Mouse (Mus musculus): ENCODE data around the gene Ankrd33b. TPM values are rescaled to one million over a fixed set of nuclear protein-coding genes. Genes with fewer than 3 reads are reported as not detected.
A peak's percentile ranks its signal among the peaks of the same experiment; 100 is the strongest.

Gene Ankrd33b
- total and polyA plus RNA-seq, 2 experiments from 2014 or later = 5.6 to 12.9 TPM

DNA sequence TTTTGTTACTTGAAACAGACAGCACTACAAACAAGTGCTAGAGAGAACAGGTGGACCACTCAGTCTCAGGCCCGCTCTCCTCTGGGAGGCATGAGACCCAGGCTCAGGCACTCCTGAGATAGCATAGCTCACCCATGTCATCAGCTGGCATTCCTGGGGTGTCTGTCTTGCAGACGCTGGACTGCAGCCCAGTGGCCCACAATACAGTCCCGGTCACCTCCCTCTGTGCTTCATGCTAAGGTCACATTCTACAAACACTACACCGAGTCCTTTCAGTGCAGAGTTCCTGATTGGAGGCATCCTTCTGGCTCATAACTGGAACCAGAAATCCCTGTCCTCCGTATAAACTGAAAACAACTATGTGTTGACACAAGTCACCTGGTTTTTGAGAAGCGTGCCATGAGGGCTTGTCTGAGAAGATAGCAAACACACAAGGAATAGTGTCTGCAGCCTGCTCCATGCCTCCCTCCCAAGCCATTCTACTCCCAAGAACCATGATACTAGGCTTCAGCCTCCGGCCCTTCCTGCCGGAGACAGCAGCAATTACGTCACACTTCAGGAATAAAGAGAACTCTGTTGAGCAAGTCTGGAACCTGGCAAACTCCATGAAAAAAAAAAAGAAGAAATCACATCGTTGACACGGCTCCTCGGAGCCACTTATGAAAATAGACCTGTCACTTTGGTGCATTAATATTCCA, 65.1 kb downstream of the Ankrd33b start:
- peak; percentile 87 for ATAC-seq (ENCODE audit: insufficient read depth, low read depth)
- peak; percentile 80 for DNase-seq (ENCODE audit: low spot score)
- no peak overlapping the region for H3K4me3 ChIP-seq (ENCODE audit: low read depth, low read length)
- H3K36me3 ChIP-seq (replicated peaks; ENCODE audit: control insufficient read depth, insufficient read depth, low read length) = no peaks in the 10 kb centered on the region
- H3K9me3 ChIP-seq (replicated peaks; ENCODE audit: control insufficient read depth, low read length) = no peaks in the 10 kb centered on the region
- no peak overlapping the region for H3K9ac ChIP-seq (replicated peaks; ENCODE audit: low read depth, low read length)
- peaks cover 18% of the 10 kb centered on the region; the same call in 1 of the 2 replicates for H3K4me1 ChIP-seq (ENCODE audit: control insufficient read depth, insufficient read depth)
- H3K27me3 ChIP-seq (ENCODE audit: control insufficient read depth, insufficient read depth, low read length) = no peaks in the 10 kb centered on the region
- H3K4me2 ChIP-seq (ENCODE audit: low read depth, low read length) = peak overlapping the region; percentile 20; the same call in 1 of the 2 replicates
- no peak for TF ChIP-seq CTCF (IDR thresholded peaks at IDR 0.05; ENCODE audit: low read depth)
- no peak for TF ChIP-seq EP300 (IDR thresholded peaks at IDR 0.05; ENCODE audit: low read depth)
- 19% methylated on average over 12 of the region's 12 CpGs for WGBS
- peak overlapping the region; percentile 65 for H3K27ac ChIP-seq (ENCODE audit: low read depth)

DNA sequence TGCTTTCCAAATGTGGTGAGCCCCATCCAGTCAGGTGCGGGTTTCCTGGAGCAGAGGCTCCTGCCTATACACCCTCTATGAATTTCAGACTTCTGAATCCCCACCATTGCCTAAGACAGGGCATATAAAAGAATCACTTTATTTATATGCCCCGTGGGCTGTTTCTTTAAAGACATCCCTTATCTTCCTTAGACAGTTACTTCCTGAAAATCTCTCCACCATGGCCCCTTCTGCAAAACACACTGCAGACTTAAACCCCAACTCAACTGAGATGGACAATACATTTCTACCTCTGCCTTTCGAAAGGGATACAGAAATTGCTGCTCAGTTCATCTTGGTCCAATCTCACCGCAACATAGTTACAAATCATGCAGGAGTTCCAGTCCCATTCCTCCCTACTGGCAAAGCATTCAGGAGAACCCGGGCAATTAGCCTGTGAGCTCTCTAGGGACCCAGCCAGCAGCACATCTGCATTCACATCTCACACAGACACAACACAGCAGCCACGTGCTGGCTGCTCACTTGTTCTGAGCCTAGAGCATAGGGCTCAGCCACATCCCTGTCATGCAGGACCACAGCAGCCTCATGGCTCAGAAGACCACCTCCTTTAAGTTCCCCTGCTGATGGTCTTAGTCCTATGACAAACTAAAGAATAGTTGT, 68.1 kb downstream of the Ankrd33b start:
- no peaks in the 10 kb centered on the region for H3K36me3 ChIP-seq (replicated peaks; ENCODE audit: control insufficient read depth, insufficient read depth, low read length)
- H3K27ac ChIP-seq (ENCODE audit: low read depth) = no peak overlapping the region
- DNase-seq (ENCODE audit: low spot score) (no peak), ATAC-seq (ENCODE audit: insufficient read depth, low read depth) (no peak)
- H3K9ac ChIP-seq (replicated peaks; ENCODE audit: low read depth, low read length) = no peak overlapping the region
- no peak overlapping the region for H3K4me3 ChIP-seq (ENCODE audit: low read depth, low read length)
- TF ChIP-seq CTCF (IDR thresholded peaks at IDR 0.05; ENCODE audit: low read depth) = no peak
- no peak for TF ChIP-seq EP300 (IDR thresholded peaks at IDR 0.05; ENCODE audit: low read depth)
- peaks cover 7% of the 10 kb centered on the region; the same call in 1 of the 2 replicates for H3K27me3 ChIP-seq (ENCODE audit: control insufficient read depth, insufficient read depth, low read length)
- 57% methylated on average over 6 of the region's 6 CpGs for WGBS
- peaks cover 15% of the 10 kb centered on the region; the same call in 1 of the 2 replicates for H3K4me1 ChIP-seq (ENCODE audit: control insufficient read depth, insufficient read depth)
- H3K9me3 ChIP-seq (replicated peaks; ENCODE audit: control insufficient read depth, low read length) = no peaks in the 10 kb centered on the region
- no peak overlapping the region for H3K4me2 ChIP-seq (ENCODE audit: low read depth, low read length)

DNA sequence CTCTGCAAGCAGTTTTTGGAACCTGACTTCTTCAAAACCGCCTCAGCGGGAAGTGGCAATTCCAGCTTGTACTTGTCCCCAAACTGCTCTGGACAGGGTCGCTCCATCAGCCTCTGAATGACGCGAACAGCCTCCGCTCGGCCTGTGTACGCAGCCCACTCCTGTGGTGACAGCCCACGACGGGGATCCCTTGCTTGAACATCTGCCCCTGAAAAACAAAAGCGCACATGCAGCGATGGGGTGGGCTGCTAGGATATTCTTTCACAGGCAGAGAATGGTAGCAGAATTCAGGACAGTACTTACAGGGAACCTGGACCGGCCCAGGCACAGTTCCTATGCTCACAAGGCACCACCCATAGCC, 69.8 kb downstream of the Ankrd33b start:
- peaks cover 7% of the 10 kb centered on the region; the same call in 1 of the 2 replicates for H3K27me3 ChIP-seq (ENCODE audit: control insufficient read depth, insufficient read depth, low read length)
- no peak for TF ChIP-seq EP300 (IDR thresholded peaks at IDR 0.05; ENCODE audit: low read depth)
- TF ChIP-seq CTCF (IDR thresholded peaks at IDR 0.05; ENCODE audit: low read depth) = no peak
- H3K9me3 ChIP-seq (replicated peaks; ENCODE audit: control insufficient read depth, low read length) = no peaks in the 10 kb centered on the region
- ATAC-seq (ENCODE audit: insufficient read depth, low read depth) (no peak), DNase-seq (ENCODE audit: low spot score) (no peak)
- no peak overlapping the region for H3K4me3 ChIP-seq (ENCODE audit: low read depth, low read length)
- 35% methylated on average over 13 of the region's 13 CpGs for WGBS
- H3K36me3 ChIP-seq (replicated peaks; ENCODE audit: control insufficient read depth, insufficient read depth, low read length) = no peaks in the 10 kb centered on the region
- H3K9ac ChIP-seq (replicated peaks; ENCODE audit: low read depth, low read length) = no peak overlapping the region
- H3K4me2 ChIP-seq (ENCODE audit: low read depth, low read length) = no peak overlapping the region; the same call in 1 of the 2 replicates
- H3K4me1 ChIP-seq (ENCODE audit: control insufficient read depth, insufficient read depth) = peaks cover 16% of the 10 kb centered on the region
- no peak overlapping the region for H3K27ac ChIP-seq (ENCODE audit: low read depth)

DNA sequence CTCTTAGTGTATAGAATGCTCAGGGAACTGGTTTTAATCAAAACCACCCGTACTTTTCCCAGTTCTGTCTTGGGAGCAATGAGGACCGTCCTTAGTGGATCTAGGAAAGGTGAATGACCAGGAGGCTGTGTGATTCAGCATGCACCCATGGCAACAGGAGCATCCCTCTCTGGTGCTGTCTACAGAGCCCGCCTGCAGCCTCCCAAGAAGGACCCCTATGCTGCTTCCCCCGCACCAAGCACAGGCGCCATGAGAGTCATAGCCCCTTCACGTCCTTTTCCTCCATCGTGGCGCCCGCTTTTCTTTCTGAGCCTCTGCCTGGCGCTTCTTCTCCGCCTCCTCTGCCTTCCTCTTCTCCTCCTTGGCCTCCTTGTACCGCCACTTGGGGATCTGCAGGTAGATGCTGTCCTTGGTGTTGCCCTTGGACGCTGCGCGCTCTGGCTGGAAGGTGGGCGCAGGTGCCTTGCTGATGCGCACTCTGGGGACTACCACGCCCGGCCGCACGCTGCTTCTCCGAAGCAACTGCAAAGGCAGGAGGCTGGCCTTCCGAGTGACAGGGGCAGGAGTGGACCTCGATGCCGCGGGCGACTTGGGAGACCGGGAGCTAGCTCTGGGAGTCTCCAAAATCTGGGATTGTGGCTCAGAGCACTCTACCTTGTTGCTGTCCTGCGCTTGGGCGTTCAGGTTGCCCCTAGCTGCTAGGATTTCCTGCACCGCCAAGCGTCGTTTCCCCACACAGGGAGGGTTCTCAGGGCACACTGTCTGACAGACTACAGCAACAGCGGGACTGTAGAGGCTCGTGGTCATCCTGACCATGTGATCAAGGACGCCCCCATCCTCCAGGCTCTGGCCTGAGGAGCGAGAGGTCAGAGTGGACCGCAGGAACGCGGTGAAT, 70.4 kb downstream of the Ankrd33b start:
- no peaks in the 10 kb centered on the region for H3K36me3 ChIP-seq (replicated peaks; ENCODE audit: control insufficient read depth, insufficient read depth, low read length)
- TF ChIP-seq EP300 (IDR thresholded peaks at IDR 0.05; ENCODE audit: low read depth) (no peak), CTCF (IDR thresholded peaks at IDR 0.05; ENCODE audit: low read depth) (no peak)
- no peak overlapping the region for H3K9ac ChIP-seq (replicated peaks; ENCODE audit: low read depth, low read length)
- WGBS = 31% methylated on average over 40 of the region's 40 CpGs
- no peak overlapping the region for H3K27ac ChIP-seq (ENCODE audit: low read depth)
- DNase-seq (ENCODE audit: low spot score) = no peak
- H3K4me2 ChIP-seq (ENCODE audit: low read depth, low read length) = no peak overlapping the region; the same call in 1 of the 2 replicates
- ATAC-seq (ENCODE audit: insufficient read depth, low read depth) = no peak
- peaks cover 7% of the 10 kb centered on the region; the same call in 1 of the 2 replicates for H3K27me3 ChIP-seq (ENCODE audit: control insufficient read depth, insufficient read depth, low read length)
- peaks cover 19% of the 10 kb centered on the region for H3K4me1 ChIP-seq (ENCODE audit: control insufficient read depth, insufficient read depth)
- no peaks in the 10 kb centered on the region for H3K9me3 ChIP-seq (replicated peaks; ENCODE audit: control insufficient read depth, low read length)
- no peak overlapping the region for H3K4me3 ChIP-seq (ENCODE audit: low read depth, low read length)

DNA sequence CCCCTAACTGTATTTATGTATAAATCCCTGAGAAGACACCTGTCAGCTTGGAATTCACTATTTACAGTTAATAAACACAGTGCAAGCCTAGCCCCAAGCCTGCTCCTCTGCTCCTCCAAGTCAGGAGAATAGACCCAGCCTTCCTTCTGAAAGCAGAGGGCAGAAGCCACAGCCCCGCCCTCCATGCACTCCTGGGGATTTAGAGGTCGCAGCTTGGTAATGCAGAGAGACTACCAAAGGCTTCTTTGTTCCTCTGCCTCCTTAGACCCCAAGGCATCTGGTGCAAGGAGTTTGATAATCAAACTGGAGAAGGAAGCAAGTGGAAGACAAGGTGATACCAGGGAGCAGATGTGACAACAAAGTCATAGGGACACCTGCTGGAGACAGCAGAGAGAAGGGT, 73.2 kb downstream of the Ankrd33b start:
- H3K9ac ChIP-seq (replicated peaks; ENCODE audit: low read depth, low read length) = no peak overlapping the region
- H3K4me1 ChIP-seq (ENCODE audit: control insufficient read depth, insufficient read depth) = peaks cover 22% of the 10 kb centered on the region
- no peak overlapping the region for H3K27ac ChIP-seq (ENCODE audit: low read depth)
- peaks cover 7% of the 10 kb centered on the region; the same call in 1 of the 2 replicates for H3K27me3 ChIP-seq (ENCODE audit: control insufficient read depth, insufficient read depth, low read length)
- TF ChIP-seq EP300 (IDR thresholded peaks at IDR 0.05; ENCODE audit: low read depth) = no peak
- TF ChIP-seq CTCF (IDR thresholded peaks at IDR 0.05; ENCODE audit: low read depth) = no peak
- ATAC-seq (ENCODE audit: insufficient read depth, low read depth) (no peak), DNase-seq (ENCODE audit: low spot score) (no peak)
- no peak overlapping the region for H3K4me2 ChIP-seq (ENCODE audit: low read depth, low read length)
- no peaks in the 10 kb centered on the region for H3K36me3 ChIP-seq (replicated peaks; ENCODE audit: control insufficient read depth, insufficient read depth, low read length)
- 53% methylated on average over 2 of the region's 2 CpGs for WGBS
- no peak overlapping the region for H3K4me3 ChIP-seq (ENCODE audit: low read depth, low read length)
- no peaks in the 10 kb centered on the region for H3K9me3 ChIP-seq (replicated peaks; ENCODE audit: control insufficient read depth, low read length)

All from heart, postnatal 0 days (tissue).